23 mouse cellular contexts compared by ENCODE assay signal in the genomic region with DNA sequence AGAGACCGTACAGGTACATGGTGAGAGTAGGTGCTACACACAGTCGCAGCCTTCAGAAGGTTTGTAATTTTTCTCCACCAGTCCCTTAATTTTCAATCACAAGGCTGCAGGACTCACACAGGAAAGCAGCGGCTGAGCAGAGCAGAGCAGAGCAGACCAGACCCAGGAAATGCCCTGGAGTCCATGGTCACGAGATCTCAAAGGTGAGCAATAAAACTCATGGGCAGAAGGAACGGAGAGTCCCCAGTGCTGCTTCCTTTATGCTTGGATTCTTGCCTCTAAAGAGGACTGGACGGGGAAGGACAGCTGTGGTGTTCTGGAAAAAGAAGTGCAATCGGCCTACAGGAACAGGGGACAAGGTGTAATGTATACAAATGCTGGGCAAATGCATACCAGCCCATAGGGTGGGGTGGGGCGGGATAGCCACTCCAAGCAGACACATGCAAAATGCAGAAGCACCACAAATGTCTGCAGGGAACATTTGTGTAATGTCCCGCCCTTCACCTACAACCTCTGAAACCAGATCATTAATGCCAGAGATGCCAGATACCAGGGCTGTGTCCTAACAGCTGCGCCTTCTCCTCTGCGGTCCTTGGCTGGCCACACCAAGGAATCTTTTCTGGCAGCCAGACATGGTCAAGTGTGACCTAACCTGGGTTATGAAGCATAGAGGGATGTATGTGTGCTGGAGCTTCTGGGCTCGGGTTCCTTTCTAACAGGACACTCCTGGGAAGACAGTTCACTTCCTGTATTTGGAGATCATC. TPM values are rescaled to one million over a fixed set of nuclear protein-coding genes. Genes with fewer than 3 reads are reported as not detected.
DNase-seq lines count a peak whose midpoint lies in the region; ATAC-seq and TF ChIP-seq lines count a peak whose summit lies in the region.
"Had no signal": no experiment of that assay in that cellular context is flagged by ENCODE, and none has a peak within 500 bp of the region (broad histone marks: within the 10 kb centered on the region; RNA-seq: fewer than 3 reads in every experiment).

No protein-coding gene starts in this region.

- no peaks in the 10 kb centered on the region for H3K27me3 ChIP-seq in kidney, embryonic 14.5 days (ENCODE audit: control insufficient read depth, insufficient read depth, low read length)
- H3K27me3 ChIP-seq in intestine, postnatal 0 days (replicated peaks; ENCODE audit: control insufficient read depth, insufficient read depth, low read length) = no peaks in the 10 kb centered on the region
- no peaks in the 10 kb centered on the region for H3K27me3 ChIP-seq in limb, embryonic 10.5 days (ENCODE audit: low read depth, poor library complexity, severe bottlenecking)
- H3K27me3 ChIP-seq: embryonic facial prominence, embryonic 13.5 days; limb, embryonic 12.5 days; liver, embryonic 12.5 days; midbrain, embryonic 12.5 days; neural tube, embryonic 12.5 days had no signal

- no peak overlapping the region for H3K4me2 ChIP-seq in kidney, embryonic 14.5 days (replicated peaks; ENCODE audit: low read depth, low read length)
- H3K4me2 ChIP-seq in intestine, postnatal 0 days (replicated peaks; ENCODE audit: low read depth) = no peak overlapping the region
- H3K4me2 ChIP-seq: embryonic facial prominence, embryonic 13.5 days; limb, embryonic 12.5 days; liver, embryonic 12.5 days; lung, embryonic 14.5 days; midbrain, embryonic 12.5 days; neural tube, embryonic 12.5 days had no signal

- H3K4me3 ChIP-seq in kidney, embryonic 14.5 days (ENCODE audit: low read length) = no peak overlapping the region
- H3K4me3 ChIP-seq in intestine, postnatal 0 days (ENCODE audit: low read depth, low read length) = no peak overlapping the region
- H3K4me3 ChIP-seq in limb, embryonic 10.5 days = no peak overlapping the region
- H3K4me3 ChIP-seq: embryonic facial prominence, embryonic 13.5 days; heart, adult 2 months; left cerebral cortex, adult 2 months; limb, embryonic 12.5 days; liver, embryonic 12.5 days; midbrain, embryonic 12.5 days; neural tube, embryonic 12.5 days had no signal

- no peak for TF ChIP-seq CTCF in intestine, postnatal 0 days (IDR thresholded peaks at IDR 0.05; ENCODE audit: low read depth)

- H3K36me3 ChIP-seq in kidney, embryonic 14.5 days (ENCODE audit: control insufficient read depth, insufficient read depth, low read length) = no peaks in the 10 kb centered on the region
- peaks cover 13% of the 10 kb centered on the region; the same call in 1 of the 2 replicates for H3K36me3 ChIP-seq in intestine, postnatal 0 days (ENCODE audit: control insufficient read depth, insufficient read depth)
- no peaks in the 10 kb centered on the region for H3K36me3 ChIP-seq in limb, embryonic 10.5 days
- H3K36me3 ChIP-seq: embryonic facial prominence, embryonic 13.5 days; limb, embryonic 12.5 days; liver, embryonic 12.5 days; midbrain, embryonic 12.5 days; neural tube, embryonic 12.5 days had no signal

- 68% methylated on average over 12 of the region's 12 CpGs for WGBS in kidney, embryonic 14.5 days
- 46% methylated on average over 12 of the region's 12 CpGs for WGBS in intestine, postnatal 0 days
- 80% methylated on average over 12 of the region's 12 CpGs for WGBS in limb, embryonic 10.5 days

- H3K9me3 ChIP-seq in kidney, embryonic 14.5 days (ENCODE audit: control insufficient read depth, low read length) = no peaks in the 10 kb centered on the region
- H3K9me3 ChIP-seq in intestine, postnatal 0 days (ENCODE audit: control insufficient read depth) = no peaks in the 10 kb centered on the region
- no peaks in the 10 kb centered on the region for H3K9me3 ChIP-seq in limb, embryonic 10.5 days (replicated peaks)
- H3K9me3 ChIP-seq: embryonic facial prominence, embryonic 13.5 days; limb, embryonic 12.5 days; liver, embryonic 12.5 days; midbrain, embryonic 12.5 days; neural tube, embryonic 12.5 days had no signal

- no peak overlapping the region for H3K27ac ChIP-seq in kidney, embryonic 14.5 days (ENCODE audit: low read depth, low read length)
- H3K27ac ChIP-seq in intestine, postnatal 0 days (ENCODE audit: low read depth, low read length) = peak overlapping the region; percentile 73
- peak overlapping the region; percentile 63; the same call in 1 of the 2 replicates for H3K27ac ChIP-seq in limb, embryonic 10.5 days
- H3K27ac ChIP-seq: embryonic facial prominence, embryonic 13.5 days; heart, adult 2 months; left cerebral cortex, adult 2 months; limb, embryonic 12.5 days; liver, embryonic 12.5 days; macrophage; midbrain, embryonic 12.5 days; neural tube, embryonic 12.5 days had no signal

- no peak overlapping the region for H3K9ac ChIP-seq in kidney, embryonic 14.5 days (ENCODE audit: low read depth, low read length)
- H3K9ac ChIP-seq in intestine, postnatal 0 days (ENCODE audit: low read depth, low read length) = no peak overlapping the region
- H3K9ac ChIP-seq: embryonic facial prominence, embryonic 13.5 days; limb, embryonic 12.5 days; liver, embryonic 12.5 days; lung, embryonic 14.5 days; midbrain, embryonic 12.5 days; neural tube, embryonic 12.5 days had no signal

- peaks cover 24% of the 10 kb centered on the region for H3K4me1 ChIP-seq in kidney, embryonic 14.5 days (ENCODE audit: control insufficient read depth, insufficient read depth, low read length)
- peaks cover 23% of the 10 kb centered on the region; the same call in 1 of the 2 replicates for H3K4me1 ChIP-seq in intestine, postnatal 0 days (replicated peaks; ENCODE audit: control insufficient read depth, insufficient read depth, low read length)
- H3K4me1 ChIP-seq in limb, embryonic 10.5 days = peaks cover 40% of the 10 kb centered on the region
- H3K4me1 ChIP-seq: midbrain, embryonic 12.5 days had no signal

- DNase-seq in kidney, adult 9 months = peak; percentile 26
- no peak for DNase-seq in limb, embryonic 10.5 days (ENCODE audit: low spot score)
- no peak for DNase-seq in lung, postnatal 4 days
- DNase-seq: adrenal gland, adult 8-10 months; cerebellum, adult 9-11 months; heart, adult 2 months; heart, postnatal 4 days; layer of hippocampus, adult 9-11 months; lung, embryonic 14.5 days; right cerebral cortex, adult 18-20 months had no signal

- ATAC-seq in kidney, embryonic 14.5 days (ENCODE audit: low FRiP score, low TSS enrichment) = no peak
- ATAC-seq in intestine, postnatal 0 days = peak; percentile 65
- no peak for ATAC-seq in erythroid progenitor cell, adult 5-6 weeks (replicated peaks; ENCODE audit: low FRiP score, poor library complexity, severe bottlenecking)
- no peak for ATAC-seq in cerebellum, adult (ENCODE audit: insufficient number of reproducible peaks, low FRiP score, low TSS enrichment)
- ATAC-seq: hindbrain, embryonic 16.5 days; liver, embryonic 12.5 days had no signal

RNA-seq across cellular contexts. Expression of gene Baiap2l1, which starts 43.0 kb away (rescaled TPM):
- 9.0 and 13.2 TPM in 2 replicates for polyA plus RNA-seq in kidney, embryonic 14.5 days (2014; fragmentation: Nextera tagmentation; extraction: Ambion mirVana)
- polyA plus RNA-seq in intestine, postnatal 0 days (2015; fragmentation: Nextera tagmentation; extraction: Ambion mirVana) = 38.8 and 41.1 TPM in 2 replicates
- 5.4 and 5.5 TPM in 2 replicates for polyA plus RNA-seq in limb, embryonic 10.5 days (2016; fragmentation: Nextera tagmentation; extraction: Ambion mirVana)
- total RNA-seq in erythroid progenitor cell, adult 5-6 weeks (2015; ENCODE audit: low replicate concordance) = not detected in 2 replicates
- total RNA-seq in erythroid progenitor cell, adult 5-6 weeks (2017; ENCODE audit: low replicate concordance) = not detected in 2 replicates
- total RNA-seq: monocyte, adult 5-6 weeks had no signal
